Mouse (Mus musculus) adrenal gland, adult (tissue): Measurements from ENCODE around the gene Tspan14.

ENCODE experiments used
- DNase-seq, 2 experiments: peaks; one replicate each; pipeline ENCODE4 v3.0.0; 2022 to 2023; ENCODE audit warnings: low spot score in 1 of 2; ENCODE audit not compliant: inconsistent age in 2 of 2

Gene Tspan14

GRCm38 (mm10) chr14:40924378-40925113 is 42.1 kb downstream of the Tspan14 start:
- peak in 1 of 2 experiments; percentile 68 for DNase-seq

DNA sequence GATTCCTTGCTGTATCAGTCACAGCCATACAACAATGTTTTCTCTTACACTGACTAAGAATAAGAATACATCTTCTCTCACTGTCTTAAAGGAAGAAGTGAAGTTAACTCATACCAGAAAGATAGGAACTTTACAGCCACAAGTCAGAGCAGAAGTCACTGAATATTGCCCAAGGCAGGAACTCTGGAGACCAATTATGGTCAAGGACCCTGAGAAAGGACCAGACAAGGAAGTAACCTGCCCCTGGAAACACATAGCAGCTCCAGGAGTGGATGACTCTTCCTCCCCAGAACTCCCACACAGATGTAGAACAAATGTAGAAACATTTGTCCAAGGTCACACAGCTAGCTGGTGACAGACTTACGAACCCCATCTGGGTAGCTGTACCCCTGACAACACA is 45.4 kb downstream of the Tspan14 start:
- DNase-seq = no peak

DNA sequence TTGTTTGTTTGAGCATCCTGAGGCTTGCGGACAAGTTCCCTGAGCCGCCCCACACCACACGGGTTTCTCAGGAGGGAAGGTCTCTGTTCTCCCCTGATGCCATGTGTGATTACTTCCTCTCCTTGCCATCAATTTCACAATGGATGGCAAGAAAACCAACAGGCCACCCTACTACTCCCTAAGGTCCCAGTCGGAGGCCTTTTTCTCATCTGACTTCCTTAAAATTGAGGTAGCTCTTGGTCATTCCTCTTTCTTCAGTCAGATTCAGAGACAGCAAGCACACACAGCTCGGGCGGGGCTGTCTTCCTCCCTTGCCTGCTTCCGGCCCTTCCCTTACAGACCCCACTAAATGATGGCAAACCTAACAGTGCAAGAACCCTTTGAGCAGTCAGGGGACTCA is 47.1 kb downstream of the Tspan14 start:
- no peak for DNase-seq

GRCm38 (mm10) chr14:40918477-40918876 is 48.1 kb downstream of the Tspan14 start:
- no peak for DNase-seq

DNA sequence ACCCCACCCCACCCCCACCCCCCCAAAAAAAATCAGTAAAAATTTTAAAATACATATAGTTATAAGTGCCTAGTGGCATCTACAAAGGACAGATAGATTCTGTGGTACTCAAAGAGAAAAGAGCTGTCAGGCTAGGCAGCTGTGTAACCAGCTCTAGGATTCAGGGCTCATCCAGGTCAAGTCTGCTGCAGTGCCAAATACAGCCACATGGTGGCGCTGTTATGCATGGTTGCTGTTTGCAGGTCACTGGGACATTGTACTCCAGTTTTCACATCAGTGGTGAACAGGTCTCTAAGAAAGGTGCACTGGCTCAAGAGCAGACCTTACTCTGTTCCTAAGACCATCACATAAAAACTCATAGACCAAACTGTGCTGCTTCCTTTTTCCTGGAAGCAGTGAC is 49.0 kb downstream of the Tspan14 start:
- DNase-seq = peak; percentile 82 to 96

DNA sequence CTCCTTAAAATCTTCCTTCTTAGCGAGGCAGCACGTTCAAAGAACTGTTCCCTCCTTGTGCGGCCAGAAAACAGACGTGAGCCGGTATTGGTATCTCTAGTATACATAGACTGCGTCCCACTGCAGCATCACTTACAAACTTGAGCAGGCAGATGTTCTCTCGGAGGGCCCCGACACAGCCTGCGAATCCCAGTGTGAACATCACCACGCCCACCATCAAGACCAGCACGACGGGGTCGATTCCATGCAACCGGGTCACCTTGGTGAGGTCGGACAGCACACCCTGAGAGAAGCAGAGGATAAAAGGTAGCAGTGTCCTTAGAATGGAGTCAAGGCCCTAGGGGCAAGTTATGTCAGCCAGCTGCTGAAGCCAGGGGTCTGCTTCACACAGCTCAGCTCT is 49.9 kb downstream of the Tspan14 start:
- DNase-seq = no peak

GRCm38 (mm10) chr14:40915838-40916237 is 50.8 kb downstream of the Tspan14 start:
- peak in 1 of 2 experiments; percentile 73 for DNase-seq

- DNase-seq = peak; percentile 37 to 75
These were observed 51.9 kb downstream of the Tspan14 start for GRCm38 (mm10) chr14:40914701-40915100.

- DNase-seq = no peak
These were observed 52.9 kb downstream of the Tspan14 start for GRCm38 (mm10) chr14:40913709-40914108.

- DNase-seq = no peak
These were observed 55.1 kb downstream of the Tspan14 start for GRCm38 (mm10) chr14:40911529-40911928.

- DNase-seq = no peak
These were observed 57.8 kb downstream of the Tspan14 start for GRCm38 (mm10) chr14:40908763-40909162.

DNA sequence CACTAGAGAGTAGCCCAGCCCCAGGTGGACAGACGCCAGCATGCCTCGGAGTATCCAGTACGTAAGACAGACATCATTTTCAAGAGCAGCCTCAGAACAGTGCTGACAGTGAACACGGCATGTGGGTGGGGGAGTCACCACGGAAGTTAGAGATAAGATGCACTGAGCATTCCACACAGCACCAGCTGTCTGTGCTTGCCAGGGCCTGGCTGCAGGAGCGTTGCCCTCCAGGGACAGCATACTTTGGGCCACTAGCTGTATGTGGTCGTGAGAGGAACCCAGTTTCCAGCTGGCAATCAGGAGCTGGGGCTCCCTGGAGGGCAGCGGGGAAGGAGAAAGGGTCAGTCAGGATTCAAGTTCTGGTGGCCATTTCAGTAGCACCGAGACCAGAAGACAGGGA is 59.8 kb downstream of the Tspan14 start:
- no peak for DNase-seq

DNA sequence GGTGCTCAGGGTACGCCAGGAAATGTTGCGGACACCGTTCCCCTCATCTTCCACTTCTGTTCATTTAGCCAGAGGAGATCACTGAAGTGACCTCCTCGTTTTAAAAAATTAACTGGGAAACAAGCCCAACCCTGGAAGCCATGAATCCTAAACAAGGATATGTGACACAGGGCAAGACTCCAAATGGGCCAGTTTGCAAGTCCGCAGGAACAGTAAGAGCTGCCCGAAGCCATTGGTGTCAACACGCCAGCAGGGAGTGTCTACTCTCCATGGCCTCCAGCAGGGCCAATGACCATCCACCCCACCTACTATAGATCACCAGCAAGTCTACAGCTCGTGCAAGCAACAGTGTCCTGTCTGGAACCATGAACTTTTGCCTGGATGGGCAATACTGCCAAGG is 60.8 kb downstream of the Tspan14 start:
- no peak for DNase-seq

DNA sequence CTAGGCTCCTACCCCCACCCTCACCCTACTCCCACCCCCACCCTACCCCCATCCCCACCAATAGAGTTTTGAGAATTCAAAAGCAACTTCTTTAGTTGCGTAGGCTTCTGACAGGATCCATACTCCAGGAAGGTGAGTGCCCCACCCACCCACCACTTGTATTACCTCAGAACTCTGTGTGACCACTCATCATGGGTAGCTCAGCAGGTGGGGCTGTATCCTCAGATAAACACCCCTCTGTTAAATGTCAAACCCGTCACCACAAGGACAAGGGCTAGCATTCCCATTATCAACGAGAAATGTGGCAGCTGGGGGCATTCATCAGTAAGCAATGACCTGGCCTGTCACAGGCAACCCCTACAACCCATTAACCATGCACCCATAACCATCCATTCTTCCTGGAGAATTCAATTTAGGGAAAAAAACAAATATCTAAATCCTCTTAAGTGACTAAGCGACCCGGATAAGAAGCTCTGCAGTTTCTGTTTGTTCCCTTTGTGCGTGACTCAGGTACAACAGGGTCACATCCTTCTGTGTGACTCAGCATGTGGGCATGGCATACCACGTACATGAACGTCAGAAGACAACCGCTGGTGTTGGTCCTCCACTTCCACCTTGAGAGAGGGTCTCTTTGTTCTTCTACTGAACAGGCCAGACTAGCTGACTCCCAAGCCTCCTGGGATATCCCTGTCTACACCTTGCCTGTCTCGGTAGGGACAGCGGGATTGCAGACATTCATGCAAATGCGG is 64.1 kb downstream of the Tspan14 start:
- peak; percentile 63 to 74 for DNase-seq

DNA sequence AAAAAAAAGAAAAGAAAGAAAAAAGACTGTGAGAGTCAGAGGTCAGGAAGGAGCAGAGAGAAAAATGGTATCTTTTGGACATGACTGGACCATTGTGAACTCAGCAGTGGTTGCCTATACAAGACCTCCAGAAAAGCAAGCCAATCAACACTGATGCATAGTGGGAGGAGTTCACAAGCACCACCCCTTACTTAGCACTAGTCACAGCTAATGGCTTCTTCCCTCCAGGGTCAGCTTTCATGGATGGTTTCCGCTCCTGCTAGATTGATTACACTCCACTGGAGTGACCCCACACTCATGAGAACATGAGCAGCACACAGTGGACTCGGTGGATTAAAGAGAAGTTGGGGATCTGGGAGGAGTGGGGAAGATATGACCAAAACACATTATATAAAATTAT is 66.3 kb downstream of the Tspan14 start:
- no peak for DNase-seq

GRCm38 (mm10) chr14:40897916-40898315 is 68.7 kb downstream of the Tspan14 start:
- no peak for DNase-seq

DNA sequence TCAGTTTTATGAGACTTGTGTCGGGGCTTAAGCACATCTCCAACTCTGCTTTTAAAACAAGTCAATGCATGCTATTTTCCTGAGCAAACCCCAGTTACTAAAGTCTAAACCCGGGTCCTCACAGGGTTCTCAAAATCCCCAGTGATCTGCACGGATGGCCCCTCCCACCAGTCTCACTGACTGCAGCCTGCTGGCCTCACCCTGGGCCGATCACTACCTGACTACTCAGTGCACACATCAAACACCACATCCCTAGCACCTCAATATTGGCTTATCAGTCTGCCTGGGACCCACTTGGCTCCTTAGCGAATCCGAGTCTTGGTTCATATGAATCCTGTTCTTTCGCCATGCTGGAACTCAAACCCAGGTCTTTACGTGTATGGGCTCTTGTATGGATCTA is 70.9 kb downstream of the Tspan14 start:
- DNase-seq = no peak

GRCm38 (mm10) chr14:40894576-40895247 is 71.9 kb downstream of the Tspan14 start:
- peak; percentile 71 to 91 for DNase-seq

DNA sequence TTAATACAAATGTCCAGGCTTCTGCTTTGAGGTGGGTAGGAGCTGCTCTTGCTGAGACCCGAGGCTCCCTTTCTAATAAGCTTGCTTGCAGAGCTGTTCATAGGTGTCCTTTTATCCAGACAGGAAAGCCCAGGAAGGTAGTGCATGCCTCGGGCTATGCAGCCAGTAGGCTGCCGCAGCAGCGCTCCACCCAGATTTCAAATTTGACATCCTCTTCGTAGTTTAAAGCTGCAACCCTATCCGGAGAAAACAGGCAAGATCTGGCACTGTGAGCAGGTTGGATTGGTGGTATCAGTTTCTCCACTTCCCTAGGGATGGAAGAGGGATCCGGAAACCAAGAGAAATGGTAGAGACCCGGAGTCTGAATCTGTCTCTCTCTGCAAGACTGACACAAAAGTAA is 72.7 kb downstream of the Tspan14 start:
- peak in 1 of 2 experiments; percentile 19 for DNase-seq

- DNase-seq = peak in 1 of 2 experiments; percentile 15
These were observed 73.4 kb downstream of the Tspan14 start, which contains the start of gene Sh2d4b for GRCm38 (mm10) chr14:40893196-40893595. Gene Sh2d4b, minus strand, starts transcription at chr14:40893266.

- no peak for DNase-seq
These were observed 74.2 kb downstream of the Tspan14 start for GRCm38 (mm10) chr14:40892326-40892825.

DNA sequence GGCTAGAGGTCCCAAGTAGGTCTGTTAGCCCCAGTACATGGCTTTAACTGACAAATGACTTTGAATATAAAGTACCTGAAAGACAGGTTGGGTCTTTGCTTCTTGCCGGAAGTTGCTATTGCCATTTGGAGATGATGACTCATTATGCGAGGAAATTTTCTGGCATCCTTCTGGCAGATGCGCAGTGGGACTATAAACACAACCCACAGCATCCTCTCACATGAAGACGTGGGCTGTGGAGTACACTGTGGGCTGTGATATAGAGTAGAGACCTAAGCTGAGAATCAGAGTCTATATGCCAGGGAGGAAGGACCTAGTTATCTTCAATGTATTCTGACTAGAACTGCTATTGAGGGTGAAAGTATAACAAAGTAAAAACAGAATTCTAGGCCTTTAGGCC is 75.1 kb downstream of the Tspan14 start:
- no peak for DNase-seq
